Mouse (Mus musculus) duodenum, adult 2 months (tissue): Measurements from ENCODE around the gene Slc25a39. TPM values are rescaled to one million over a fixed set of nuclear protein-coding genes. Genes with fewer than 3 reads are reported as not detected.

Experiments used
- polyA plus RNA-seq: library from polyadenylated mRNA; depleted of rRNA; stranded (reverse); fragments of >200 nt; gene quantifications from 2 replicates; pipeline ENCODE4 v1.2.3, GENCODE M21; 2012; ENCODE audit warnings: low replicate concordance; rRNA removed

Slc25a39 gene
- 578 and 741 TPM in 2 replicates for polyA plus RNA-seq

DNA sequence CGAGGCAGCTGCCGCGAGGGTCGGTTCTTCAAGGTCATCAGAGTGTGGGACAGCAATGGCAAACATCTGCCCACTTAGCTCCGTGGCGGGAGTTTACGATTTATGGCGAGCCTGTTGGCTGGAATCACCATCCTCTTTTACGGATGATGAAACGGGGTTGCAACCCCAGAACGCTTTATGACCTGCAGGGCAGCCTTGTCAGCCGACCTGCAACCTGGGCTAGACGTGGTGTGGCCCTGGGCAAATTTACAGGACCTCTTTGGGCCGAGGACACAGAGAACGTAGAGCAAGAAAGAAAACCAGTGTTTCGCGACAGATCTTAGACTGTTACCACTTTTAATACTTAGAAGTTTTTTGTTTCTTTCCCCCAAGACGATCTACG, at the start of gene Slc25a39:
TSS of gene Slc25a39 (minus strand) at position 113 of the 382 bp plus-strand sequence.

DNA sequence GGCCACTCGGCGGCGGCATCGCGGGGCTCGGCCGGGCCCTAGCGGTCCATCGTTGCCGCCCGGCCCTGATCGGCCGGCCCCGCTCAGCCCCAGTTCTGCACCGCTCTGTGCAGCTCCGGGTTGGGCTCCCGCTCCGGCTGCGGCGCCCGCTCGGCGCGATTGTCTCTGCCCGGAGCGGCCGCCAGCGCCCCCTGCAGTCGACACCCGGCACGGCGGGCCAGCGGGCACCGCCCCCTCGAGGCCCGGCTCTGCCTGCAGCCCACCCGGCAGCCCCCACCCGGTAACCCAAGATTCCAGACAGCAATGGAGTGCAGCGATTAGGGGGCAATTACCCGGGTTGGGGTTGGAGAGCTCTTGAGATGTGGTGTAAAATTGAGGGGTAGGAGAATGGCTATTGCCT, 39.8 kb upstream of the Slc25a39 start, which contains the start of gene Fam171a2:
TSS of gene Fam171a2 (minus strand) at position 186 of the 400 bp plus-strand sequence.

DNA sequence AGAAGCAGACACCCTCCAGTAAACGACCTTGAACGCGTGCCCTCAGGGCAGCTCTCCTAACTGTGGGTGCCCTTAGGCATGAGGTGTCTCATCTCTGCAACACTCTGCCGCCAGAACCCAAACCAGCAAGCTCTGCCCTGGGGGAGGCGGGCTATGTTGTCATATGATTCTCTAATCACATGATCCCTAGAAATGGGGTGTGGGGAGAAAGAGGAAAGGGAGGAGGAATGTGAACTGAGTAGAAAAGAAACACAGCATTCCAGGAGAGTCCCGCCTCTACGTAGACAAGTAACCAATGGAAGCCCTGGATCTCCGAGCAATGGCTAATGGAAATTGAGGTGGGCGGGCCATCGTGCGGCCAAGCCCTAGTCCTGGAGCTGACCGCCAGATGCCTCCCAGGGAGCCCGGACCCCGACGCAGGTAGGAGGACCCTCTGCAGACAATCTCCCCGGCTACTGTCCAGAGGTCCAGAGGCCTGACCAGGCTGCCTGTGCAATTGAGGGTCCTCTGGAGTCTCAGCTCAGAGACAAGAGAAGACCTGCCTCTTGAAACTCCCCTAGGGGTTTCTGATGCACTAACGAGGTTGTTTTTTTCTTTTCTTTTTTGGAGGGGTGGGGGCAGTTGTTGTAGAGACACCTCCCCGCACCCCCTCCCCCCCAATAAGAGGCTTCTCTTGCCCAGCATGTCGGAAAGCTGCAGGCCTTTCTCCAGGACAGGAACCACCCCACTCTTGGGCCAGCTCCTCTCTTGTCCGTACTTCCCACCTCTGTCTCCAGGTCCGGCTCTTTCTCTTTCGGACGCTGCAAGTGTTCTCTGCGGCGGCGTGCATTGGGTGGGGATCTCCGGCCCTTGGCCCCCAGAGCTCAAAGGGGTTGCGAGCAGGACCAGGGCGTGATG, 22.6 kb upstream of the Slc25a39 start, which contains the start of gene Grn:
TSS of gene Grn (plus strand) at position 195 of the 897 bp plus-strand sequence.

DNA sequence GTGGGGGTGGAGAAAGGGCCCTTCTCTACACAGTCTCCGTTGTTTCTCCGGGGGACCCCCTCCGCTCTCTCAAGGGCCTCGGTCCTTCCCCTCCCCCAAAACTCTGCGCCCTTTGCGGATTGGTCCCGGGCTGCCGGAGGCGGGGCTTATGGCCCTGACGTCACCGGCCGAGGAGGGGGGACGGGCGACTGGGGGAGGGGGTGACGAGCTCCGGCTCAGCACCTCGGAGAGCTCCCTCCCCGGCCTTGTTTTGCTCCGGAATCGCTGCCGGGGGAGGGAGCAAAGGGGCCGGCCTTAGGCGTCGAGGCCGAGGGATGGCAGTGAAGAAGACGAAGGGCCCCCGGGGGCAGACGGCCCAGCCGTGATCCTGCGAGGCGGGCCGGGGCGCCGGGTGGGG, 14.5 kb downstream of the Slc25a39 start, which contains the start of gene Rundc3a:
TSS of gene Rundc3a (plus strand) at position 166 of the 397 bp plus-strand sequence.

DNA sequence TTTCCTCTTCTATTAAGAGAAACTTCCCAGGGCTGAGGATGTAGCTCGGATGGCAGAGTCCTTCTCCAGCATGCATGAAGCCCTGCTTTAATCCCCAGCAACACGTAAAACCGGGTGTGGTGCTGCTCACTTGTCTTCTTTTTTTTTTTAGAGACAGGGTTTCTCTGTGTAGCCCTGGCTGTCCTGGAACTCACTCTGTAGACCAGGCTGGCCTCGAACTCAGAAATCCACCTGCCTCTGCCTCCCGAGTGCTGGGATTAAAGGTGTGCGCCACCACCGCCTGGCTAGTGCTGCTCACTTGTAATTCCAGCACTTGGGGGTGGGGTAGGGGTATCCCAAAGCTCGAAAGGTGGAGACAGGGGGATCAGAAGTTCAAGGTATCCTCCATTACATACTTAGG, 41.6 kb downstream of the Slc25a39 start, which contains the start of gene Slc4a1:
TSS of gene Slc4a1 (minus strand) at position 101 of the 400 bp plus-strand sequence.

Other genes with a start within 250 kb of the Slc25a39 start
- 24.2 and 28.7 TPM in 2 replicates for gene Lsm12, start 222.7 kb downstream of the Slc25a39 start, polyA plus RNA-seq
- gene G6pc3, start 218.3 kb downstream of the Slc25a39 start, polyA plus RNA-seq: 64.1 and 84.2 TPM in 2 replicates
- gene Hdac5, start 177.8 kb downstream of the Slc25a39 start, polyA plus RNA-seq: 75.7 and 76.7 TPM in 2 replicates
- 4.6 and 4.9 TPM in 2 replicates for gene BC030867, start 159.1 kb downstream of the Slc25a39 start, polyA plus RNA-seq
- gene Asb16, start 139.2 kb downstream of the Slc25a39 start, polyA plus RNA-seq: 0.32 and 2.3 TPM in 2 replicates
- gene Tmub2, start 123.0 kb downstream of the Slc25a39 start, polyA plus RNA-seq: 44.7 and 54.3 TPM in 2 replicates
- gene Atxn7l3, start 111.3 kb downstream of the Slc25a39 start, polyA plus RNA-seq: 25.5 and 36.4 TPM in 2 replicates
- 13.2 and 18.6 TPM in 2 replicates for gene Ubtf, start 88.2 kb downstream of the Slc25a39 start, polyA plus RNA-seq
- 0.06 TPM in 1 of 2 replicates, not detected in the other for gene Slc4a1, start 41.7 kb downstream of the Slc25a39 start, polyA plus RNA-seq
- gene Rundc3a, start 14.5 kb downstream of the Slc25a39 start, polyA plus RNA-seq: 4.5 and 5.1 TPM in 2 replicates
- 118 and 121 TPM in 2 replicates for gene Grn, start 22.4 kb upstream of the Slc25a39 start, polyA plus RNA-seq
- 4.1 and 8.3 TPM in 2 replicates for gene Fam171a2, start 39.7 kb upstream of the Slc25a39 start, polyA plus RNA-seq
- 4.6 and 5.7 TPM in 2 replicates for gene Itga2b, start 62.2 kb upstream of the Slc25a39 start, polyA plus RNA-seq
- 11.1 and 15.6 TPM in 2 replicates for gene Gpatch8, start 148.4 kb upstream of the Slc25a39 start, polyA plus RNA-seq
- gene Gm11627, start 171.5 kb upstream of the Slc25a39 start, polyA plus RNA-seq: 0.74 TPM in 1 of 2 replicates, not detected in the other
- 13.2 and 16.8 TPM in 2 replicates for gene Fzd2, start 196.4 kb upstream of the Slc25a39 start, polyA plus RNA-seq